Mouse (Mus musculus): Measurements from ENCODE around the gene Rrp12. TPM values are rescaled to one million over a fixed set of nuclear protein-coding genes. Genes with fewer than 3 reads are reported as not detected.

The Rrp12 gene
- 2.4 TPM for polyA plus RNA-seq (2014; fragmentation: Illumina TruSeq; extraction: RNeasy Lipid Tissue Mini Kit (QIAGEN cat#74804); ENCODE audit: low read depth, low replicate concordance)

GRCm38 (mm10) chr19:41895460-41896318 is at the start of gene Rrp12:
Rrp12 (minus strand) TSS chr19:41896173.

GRCm38 (mm10) chr19:41933179-41934086 is 37.5 kb upstream of the Rrp12 start, which contains the start of the genes Exosc1 and Zdhhc16:
Exosc1 (minus strand) TSS chr19:41933423.
Zdhhc16 (plus strand) TSS chr19:41933480.

GRCm38 (mm10) chr19:41911178-41912073 is 15.5 kb upstream of the Rrp12 start, which contains the start of gene Pgam1:
Pgam1 (plus strand) TSS chr19:41911923.

GRCm38 (mm10) chr19:41847992-41848851 is 47.8 kb downstream of the Rrp12 start, which contains the start of gene Frat2:
Frat2 (minus strand) TSS chr19:41848132.

GRCm38 (mm10) chr19:41829381-41830105 is 66.4 kb downstream of the Rrp12 start, which contains the start of gene Frat1:
Frat1 (plus strand) TSS chr19:41829970.

Other genes starting within 250 kb of the Rrp12 start
- 0.24 TPM for gene Slit1, start 152.5 kb downstream of the Rrp12 start, polyA plus RNA-seq (2014; fragmentation: Illumina TruSeq; extraction: RNeasy Lipid Tissue Mini Kit (QIAGEN cat#74804); ENCODE audit: low read depth, low replicate concordance)
- 67.1 TPM for gene Arhgap19, start 94.1 kb downstream of the Rrp12 start, polyA plus RNA-seq (2014; fragmentation: Illumina TruSeq; extraction: RNeasy Lipid Tissue Mini Kit (QIAGEN cat#74804); ENCODE audit: low read depth, low replicate concordance)
- 33.9 TPM for gene Frat1, start 66.2 kb downstream of the Rrp12 start, polyA plus RNA-seq (2014; fragmentation: Illumina TruSeq; extraction: RNeasy Lipid Tissue Mini Kit (QIAGEN cat#74804); ENCODE audit: low read depth, low replicate concordance)
- gene Frat2, start 48.0 kb downstream of the Rrp12 start, polyA plus RNA-seq (2014; fragmentation: Illumina TruSeq; extraction: RNeasy Lipid Tissue Mini Kit (QIAGEN cat#74804); ENCODE audit: low read depth, low replicate concordance) = 6.6 TPM
- 53.2 TPM for gene Pgam1, start 15.8 kb upstream of the Rrp12 start, polyA plus RNA-seq (2014; fragmentation: Illumina TruSeq; extraction: RNeasy Lipid Tissue Mini Kit (QIAGEN cat#74804); ENCODE audit: low read depth, low replicate concordance)
- gene Exosc1, start 37.2 kb upstream of the Rrp12 start, polyA plus RNA-seq (2014; fragmentation: Illumina TruSeq; extraction: RNeasy Lipid Tissue Mini Kit (QIAGEN cat#74804); ENCODE audit: low read depth, low replicate concordance) = 32.7 TPM
- gene Zdhhc16, start 37.3 kb upstream of the Rrp12 start, polyA plus RNA-seq (2014; fragmentation: Illumina TruSeq; extraction: RNeasy Lipid Tissue Mini Kit (QIAGEN cat#74804); ENCODE audit: low read depth, low replicate concordance) = 14.7 TPM
- 14.9 TPM for gene Mms19, start 85.0 kb upstream of the Rrp12 start, polyA plus RNA-seq (2014; fragmentation: Illumina TruSeq; extraction: RNeasy Lipid Tissue Mini Kit (QIAGEN cat#74804); ENCODE audit: low read depth, low replicate concordance)
- gene Ubtd1, start 85.6 kb upstream of the Rrp12 start, polyA plus RNA-seq (2014; fragmentation: Illumina TruSeq; extraction: RNeasy Lipid Tissue Mini Kit (QIAGEN cat#74804); ENCODE audit: low read depth, low replicate concordance) = 3.0 TPM
- not detected for gene Ankrd2, start 139.8 kb upstream of the Rrp12 start, polyA plus RNA-seq (2014; fragmentation: Illumina TruSeq; extraction: RNeasy Lipid Tissue Mini Kit (QIAGEN cat#74804); ENCODE audit: low read depth, low replicate concordance)
- gene Hoga1, start 149.4 kb upstream of the Rrp12 start, polyA plus RNA-seq (2014; fragmentation: Illumina TruSeq; extraction: RNeasy Lipid Tissue Mini Kit (QIAGEN cat#74804); ENCODE audit: low read depth, low replicate concordance) = 24.0 TPM
- gene 4933411K16Rik, start 156.1 kb upstream of the Rrp12 start, polyA plus RNA-seq (2014; fragmentation: Illumina TruSeq; extraction: RNeasy Lipid Tissue Mini Kit (QIAGEN cat#74804); ENCODE audit: low read depth, low replicate concordance) = 264 TPM
- 26.5 TPM for gene Morn4, start 190.2 kb upstream of the Rrp12 start, polyA plus RNA-seq (2014; fragmentation: Illumina TruSeq; extraction: RNeasy Lipid Tissue Mini Kit (QIAGEN cat#74804); ENCODE audit: low read depth, low replicate concordance)
- gene Pi4k2a, start 194.3 kb upstream of the Rrp12 start, polyA plus RNA-seq (2014; fragmentation: Illumina TruSeq; extraction: RNeasy Lipid Tissue Mini Kit (QIAGEN cat#74804); ENCODE audit: low read depth, low replicate concordance) = 6.4 TPM
- gene Avpi1, start 232.9 kb upstream of the Rrp12 start, polyA plus RNA-seq (2014; fragmentation: Illumina TruSeq; extraction: RNeasy Lipid Tissue Mini Kit (QIAGEN cat#74804); ENCODE audit: low read depth, low replicate concordance) = 1.2 TPM